Mouse (Mus musculus) ES-Bruce4 (cell line): Measurements from ENCODE around the gene Derl3. TPM values are rescaled to one million over a fixed set of nuclear protein-coding genes. Genes with fewer than 3 reads are reported as not detected.

Experiments used
- H3K27ac ChIP-seq: 2 replicates; pipeline ENCODE4 v1.5.1; 2012; ENCODE audit warnings: low read length, inconsistent platforms; ENCODE audit not compliant: insufficient read depth
- H3K27me3 ChIP-seq: 2 replicates; pipeline ENCODE4 v1.6.1; 2012; ENCODE audit warnings: mild to moderate bottlenecking, low read length, inconsistent platforms; ENCODE audit not compliant: control insufficient read depth, poor library complexity, insufficient read depth, severe bottlenecking
- H3K36me3 ChIP-seq: 2 replicates; pipeline ENCODE4 v1.6.1; 2012; ENCODE audit warnings: inconsistent platforms, mild to moderate bottlenecking, low read length, moderate library complexity; ENCODE audit not compliant: control insufficient read depth, poor library complexity, insufficient read depth, severe bottlenecking
- H3K4me1 ChIP-seq: one replicate; pipeline ENCODE4 v1.8.1; 2011; ENCODE audit warnings: low read length; ENCODE audit not compliant: control insufficient read depth, insufficient read depth
- H3K4me3 ChIP-seq: 2 replicates; pipeline ENCODE4 v1.5.1; 2011; ENCODE audit warnings: low read depth, mild to moderate bottlenecking, low read length
- H3K9ac ChIP-seq: 2 replicates; pipeline ENCODE4 v1.6.1; 2012; ENCODE audit warnings: low read depth, mild to moderate bottlenecking, inconsistent platforms; ENCODE audit not compliant: poor library complexity, severe bottlenecking
- H3K9me3 ChIP-seq: replicated peaks from 2 replicates; pipeline ENCODE4 v1.6.1; 2012; ENCODE audit warnings: mild to moderate bottlenecking, low read length, inconsistent platforms; ENCODE audit not compliant: control insufficient read depth, poor library complexity, insufficient read depth, severe bottlenecking
- CTCF ChIP-seq: IDR thresholded peaks from one replicate; pipeline ENCODE4 v1.8.1; 2011; ENCODE audit warnings: low read depth, low read length
- EP300 ChIP-seq: IDR thresholded peaks from 2 replicates; pipeline ENCODE4 v1.6.1; 2011; ENCODE audit warnings: low read depth, low read length; ENCODE audit not compliant: insufficient read depth
- POLR2A ChIP-seq: IDR thresholded peaks from one replicate; pipeline ENCODE4 v1.8.1; 2011; ENCODE audit warnings: low read length; ENCODE audit not compliant: insufficient read depth
- polyA plus RNA-seq: library from polyadenylated mRNA; stranded (reverse); fragments of >200 nt; gene quantifications from 2 replicates; pipeline ENCODE4 v1.2.4, GENCODE M21; 2011; ENCODE audit warnings: low read depth; ENCODE audit not compliant: missing spikeins, insufficient read depth, insufficient read length

Derl3 gene
- polyA plus RNA-seq, 1 experiment = 13.8 TPM

GRCm38 (mm10) chr10:75916840-75917239 is 23.6 kb downstream of the Derl3 start:
- H3K36me3 ChIP-seq = peaks cover 9% of the 10 kb centered on the region
- no peaks in the 10 kb centered on the region for H3K9me3 ChIP-seq
- H3K9ac ChIP-seq = no peak overlapping the region
- no peaks in the 10 kb centered on the region for H3K27me3 ChIP-seq
- H3K4me3 ChIP-seq = no peak overlapping the region
- peaks cover 2% of the 10 kb centered on the region for H3K4me1 ChIP-seq
- TF ChIP-seq EP300 (no peak), CTCF (no peak), POLR2A (no peak)
- no peak overlapping the region for H3K27ac ChIP-seq

- no peaks in the 10 kb centered on the region for H3K9me3 ChIP-seq
- H3K27ac ChIP-seq = no peak overlapping the region
- H3K27me3 ChIP-seq = no peaks in the 10 kb centered on the region
- H3K9ac ChIP-seq = no peak overlapping the region
- TF ChIP-seq POLR2A (no peak), EP300 (no peak), CTCF (no peak)
- H3K4me3 ChIP-seq = no peak overlapping the region
- peaks cover 2% of the 10 kb centered on the region for H3K4me1 ChIP-seq
- H3K36me3 ChIP-seq = peaks cover 16% of the 10 kb centered on the region
Observed at GRCm38 (mm10) chr10:75919026-75919425, 25.8 kb downstream of the Derl3 start.

GRCm38 (mm10) chr10:75921026-75921725 is 28.0 kb downstream of the Derl3 start, which contains the start of gene Smarcb1:
TSS of gene Smarcb1 (minus strand) at chr10:75921617.
- H3K4me3 ChIP-seq = peak within 1 kb of the TSS; percentile 88
- peak within 1 kb of the TSS; percentile 76 for H3K27ac ChIP-seq
- H3K36me3 ChIP-seq = peaks cover 20% of the 10 kb centered on the region
- peak within 1 kb of the TSS; percentile 83 for H3K9ac ChIP-seq
- H3K4me1 ChIP-seq = peaks cover 1% of the 10 kb centered on the region
- H3K9me3 ChIP-seq = no peaks in the 10 kb centered on the region
- TF ChIP-seq CTCF (no peak), POLR2A (no peak)
- H3K27me3 ChIP-seq = no peaks in the 10 kb centered on the region

GRCm38 (mm10) chr10:75921726-75922560 is 28.7 kb downstream of the Derl3 start:
- peak overlapping the region; percentile 8; the same call in 1 of the 2 replicates for H3K27ac ChIP-seq
- peak overlapping the region; percentile 78 for H3K4me3 ChIP-seq
- no peaks in the 10 kb centered on the region for H3K4me1 ChIP-seq

GRCm38 (mm10) chr10:75924324-75924723 is 31.1 kb downstream of the Derl3 start:
- Histone ChIP-seq H3K4me1 (no peaks in the 10 kb centered on the region), H3K9ac (no peak overlapping the region), H3K4me3 (no peak overlapping the region), H3K36me3 (peaks cover 26% of the 10 kb centered on the region), H3K27me3 (no peaks in the 10 kb centered on the region), H3K9me3 (no peaks in the 10 kb centered on the region), H3K27ac (no peak overlapping the region)
- TF ChIP-seq EP300 (no peak), CTCF (no peak), POLR2A (no peak)

More at GRCm38 (mm10) chr10:75921726-75922560, 28.7 kb downstream of the Derl3 start:
- H3K27me3 ChIP-seq = no peaks in the 10 kb centered on the region
- TF ChIP-seq CTCF (no peak), POLR2A (no peak), EP300 (no peak)
- H3K36me3 ChIP-seq = peaks cover 18% of the 10 kb centered on the region
- H3K9ac ChIP-seq = peak overlapping the region; percentile 83
- no peaks in the 10 kb centered on the region for H3K9me3 ChIP-seq

GRCm38 (mm10) chr10:75926396-75926795 is 33.2 kb downstream of the Derl3 start:
- no peaks in the 10 kb centered on the region for H3K27me3 ChIP-seq
- H3K36me3 ChIP-seq = peaks cover 26% of the 10 kb centered on the region
- H3K27ac ChIP-seq = no peak overlapping the region
- peaks cover 8% of the 10 kb centered on the region for H3K4me1 ChIP-seq
- H3K9ac ChIP-seq = no peak overlapping the region
- no peak overlapping the region for H3K4me3 ChIP-seq
- H3K9me3 ChIP-seq = no peaks in the 10 kb centered on the region
- TF ChIP-seq POLR2A = no peak
